Mouse (Mus musculus) heart, embryonic 16.5 days (tissue): ENCODE data around the gene Spg11. TPM values are rescaled to one million over a fixed set of nuclear protein-coding genes. Genes with fewer than 3 reads are reported as not detected.

Experiments
- ATAC-seq: fragments of 200-750 bp; cut with Nextera tagmentation; replicated peaks from 2 replicates; pipeline ENCODE4 v1.8.0; 2017; ENCODE audit warnings: moderate number of reproducible peaks; ENCODE audit not compliant: insufficient read depth, low FRiP score; ENCODE audit errors: extremely low read depth
- H3K27ac ChIP-seq: fragments of 300-500 bp; sonication (generic); 2 replicates; pipeline ENCODE4 v1.5.1; 2014; ENCODE audit warnings: mild to moderate bottlenecking, low read length, control low read depth, moderate library complexity
- H3K27me3 ChIP-seq: fragments of 300-500 bp; sonication (generic); 2 replicates; pipeline ENCODE4 v1.6.1; 2014; ENCODE audit warnings: low read length, mixed read lengths; ENCODE audit not compliant: control insufficient read depth, insufficient read depth
- H3K36me3 ChIP-seq: fragments of 300-500 bp; sonication (generic); 2 replicates; pipeline ENCODE4 v1.6.1; 2014; ENCODE audit not compliant: control insufficient read depth, insufficient read depth
- H3K4me1 ChIP-seq: fragments of 300-500 bp; sonication (generic); 2 replicates; pipeline ENCODE4 v1.6.1; 2014; ENCODE audit warnings: low read length, mixed read lengths; ENCODE audit not compliant: control insufficient read depth, insufficient read depth
- H3K4me2 ChIP-seq: fragments of 300-500 bp; sonication (generic); 2 replicates; pipeline ENCODE4 v1.6.1; 2014; ENCODE audit warnings: low read depth, mild to moderate bottlenecking, control low read depth, low read length
- H3K4me3 ChIP-seq: fragments of 300-500 bp; sonication (generic); 2 replicates; pipeline ENCODE4 v1.5.1; 2014; ENCODE audit warnings: mild to moderate bottlenecking, control low read depth, low read length
- H3K9ac ChIP-seq: fragments of 300-500 bp; sonication (generic); 2 replicates; pipeline ENCODE4 v1.6.1; 2014; ENCODE audit warnings: low read length, control low read depth
- H3K9me3 ChIP-seq: fragments of 300-500 bp; sonication (generic); replicated peaks from 2 replicates; pipeline ENCODE4 v1.6.1; 2016; ENCODE audit warnings: low read length; ENCODE audit not compliant: control insufficient read depth
- WGBS: fragments of 180-500 bp; shearing (Covaris S2); extraction: QIAGEN DNeasy Blood & Tissue Kit; methylation state at CpG from one replicate; pipeline ENCODE4 v1.1.7; 2014; 5-methylcytosine and 5-hydroxymethylcytosine counted together
- polyA plus RNA-seq: library from polyadenylated mRNA; unstranded; fragments of >200 nt; fragmentation: Nextera tagmentation; extraction: Ambion mirVana; gene quantifications from 2 replicates; pipeline ENCODE4 v1.2.1, GENCODE M21; 2015

Gene Spg11
- polyA plus RNA-seq, 1 experiment from 2014 or later = 4.5 TPM

DNA sequence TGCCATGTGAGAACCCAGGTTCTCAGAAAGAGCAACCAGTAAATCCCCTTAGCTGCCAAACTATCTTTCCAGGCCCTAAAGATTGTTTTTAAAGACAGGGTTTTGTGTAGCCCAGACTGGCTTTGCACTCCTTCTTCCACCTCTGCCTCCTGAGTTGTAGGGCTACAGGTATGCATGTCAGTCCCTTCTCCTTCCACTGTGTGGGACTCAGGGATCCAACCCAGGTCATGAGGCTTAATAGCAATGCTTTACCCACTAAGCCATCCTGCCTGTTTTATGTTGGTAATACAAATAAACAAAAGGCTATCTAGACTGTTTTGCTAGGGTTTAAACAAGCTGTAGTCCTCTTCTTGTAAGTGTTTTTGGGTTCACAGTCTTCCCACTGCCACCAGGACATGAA lies 39.4 kb upstream of the Spg11 start:
- Histone ChIP-seq H3K4me3 (no peak overlapping the region), H3K4me1 (peaks cover 17% of the 10 kb centered on the region), H3K27me3 (no peaks in the 10 kb centered on the region), H3K27ac (no peak overlapping the region), H3K36me3 (peaks cover 5% of the 10 kb centered on the region), H3K9ac (no peak overlapping the region), H3K4me2 (no peak overlapping the region), H3K9me3 (no peaks in the 10 kb centered on the region)
- ATAC-seq = no peak

DNA sequence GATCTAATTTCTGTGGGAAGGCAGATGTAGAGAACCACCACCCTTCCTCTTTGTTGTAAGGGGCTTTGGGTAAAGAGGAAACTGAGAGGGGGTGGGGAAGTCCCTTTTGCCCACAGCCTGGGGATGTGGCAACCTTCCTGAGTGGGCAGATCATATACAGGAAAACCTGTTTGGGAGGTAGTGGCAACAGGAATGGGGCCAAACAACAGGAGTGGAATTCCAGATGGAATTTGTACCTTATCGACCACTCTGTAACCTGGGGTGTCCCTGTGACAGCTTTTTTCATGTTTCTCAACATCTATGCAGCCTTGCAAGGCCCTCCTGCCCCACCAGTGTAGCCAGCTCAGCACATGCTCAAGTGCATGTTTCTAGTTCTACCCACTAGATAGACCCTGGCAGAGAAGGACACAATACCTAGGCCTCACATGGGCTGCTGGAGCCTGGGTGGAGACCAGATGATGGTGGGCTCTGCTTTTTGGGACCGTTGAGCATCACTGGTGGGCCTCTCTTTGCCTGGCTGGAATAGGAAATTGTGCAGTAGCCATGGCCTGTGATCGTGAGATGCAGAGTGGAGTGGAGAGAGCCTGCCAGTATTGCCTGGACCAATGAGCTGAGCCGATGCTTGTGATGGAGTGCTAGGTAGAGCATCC lies 38.0 kb upstream of the Spg11 start:
- Histone ChIP-seq H3K9ac (no peak overlapping the region), H3K36me3 (peaks cover 5% of the 10 kb centered on the region), H3K4me1 (peaks cover 11% of the 10 kb centered on the region), H3K9me3 (no peaks in the 10 kb centered on the region), H3K27me3 (no peaks in the 10 kb centered on the region), H3K4me3 (no peak overlapping the region), H3K4me2 (no peak overlapping the region), H3K27ac (no peak overlapping the region)
- 82% methylated on average over 4 of the region's 4 CpGs for WGBS
- no peak for ATAC-seq

DNA sequence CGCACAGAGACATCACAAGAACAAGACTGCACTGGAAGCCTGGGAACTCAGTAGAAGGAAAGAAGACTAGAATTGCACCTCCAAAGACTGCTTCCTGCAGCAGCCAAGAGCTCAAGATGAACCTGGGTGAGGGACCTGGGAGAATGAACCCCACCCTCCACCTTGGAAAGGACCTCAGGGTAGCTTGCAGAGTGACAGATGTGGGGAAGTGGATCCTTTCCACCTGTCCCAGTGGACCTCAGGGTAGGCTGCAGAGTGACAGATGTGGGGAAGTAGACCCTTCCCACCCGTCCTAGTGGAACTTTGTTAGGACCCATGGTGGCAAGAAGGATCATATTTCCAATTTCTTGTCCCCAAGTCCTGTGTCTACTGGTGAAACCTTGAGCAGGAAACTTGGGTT lies 37.1 kb upstream of the Spg11 start:
- Histone ChIP-seq H3K36me3 (peaks cover 9% of the 10 kb centered on the region), H3K9ac (no peak overlapping the region), H3K9me3 (no peaks in the 10 kb centered on the region), H3K27ac (no peak overlapping the region), H3K4me2 (no peak overlapping the region), H3K27me3 (no peaks in the 10 kb centered on the region), H3K4me3 (no peak overlapping the region), H3K4me1 (peaks cover 9% of the 10 kb centered on the region)
- no peak for ATAC-seq
- WGBS = 84% methylated on average over 2 of the region's 2 CpGs

DNA sequence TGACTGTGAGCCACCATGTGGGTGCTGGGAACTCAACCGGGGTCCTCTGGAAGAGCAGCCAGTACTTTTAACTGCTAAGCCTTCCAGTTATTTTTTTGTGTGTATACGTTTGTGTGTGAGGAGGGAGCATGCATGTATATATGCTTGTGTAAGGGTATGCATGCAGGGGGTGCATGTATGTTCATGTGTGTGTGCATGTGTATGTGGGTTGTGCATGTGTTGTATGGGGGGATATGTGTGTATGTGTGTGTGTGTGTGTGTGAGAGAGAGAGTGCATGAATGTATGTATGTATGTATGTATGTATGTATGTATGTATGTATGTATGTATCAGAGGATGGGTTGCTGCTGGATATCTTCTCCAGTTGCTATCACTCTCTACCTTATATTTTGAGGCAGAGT lies 36.3 kb upstream of the Spg11 start:
- Histone ChIP-seq H3K36me3 (peaks cover 9% of the 10 kb centered on the region), H3K4me1 (peaks cover 9% of the 10 kb centered on the region), H3K4me3 (no peak overlapping the region), H3K9me3 (no peaks in the 10 kb centered on the region), H3K4me2 (no peak overlapping the region), H3K9ac (no peak overlapping the region), H3K27me3 (no peaks in the 10 kb centered on the region), H3K27ac (no peak overlapping the region)
- no peak for ATAC-seq
- WGBS = 90% methylated on average over 2 of the region's 2 CpGs

DNA sequence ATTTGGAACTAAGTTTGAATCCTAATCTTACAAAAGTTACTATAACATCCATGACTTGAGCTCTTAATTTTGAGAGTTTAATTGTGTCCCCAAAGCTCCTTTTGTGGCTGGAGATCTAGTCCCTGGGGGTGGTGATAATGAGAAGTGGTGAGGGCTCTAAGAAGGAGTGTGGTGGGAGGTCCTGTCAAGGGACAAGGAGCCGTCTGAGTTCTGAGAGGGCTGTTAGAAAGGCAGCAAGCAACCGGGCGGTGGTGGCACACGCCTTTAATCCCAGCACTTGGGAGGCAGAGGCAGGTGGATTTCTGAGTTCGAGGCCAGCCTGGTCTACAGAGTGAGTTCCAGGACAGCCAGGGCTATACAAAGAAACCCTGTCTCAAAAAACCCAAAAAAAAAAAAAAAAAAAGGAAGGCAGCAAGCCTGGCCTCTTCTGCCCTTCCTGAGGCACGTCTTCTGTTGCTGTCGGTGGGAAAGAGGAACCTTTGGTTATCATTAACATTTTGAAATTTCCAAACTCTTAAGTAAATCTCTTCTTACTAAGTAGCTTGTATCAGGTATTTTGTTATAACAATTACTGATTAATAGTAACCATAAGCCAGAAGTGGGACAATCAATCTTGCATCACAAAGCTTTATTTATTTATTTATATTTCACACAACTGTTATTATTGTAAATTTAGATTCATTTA lies 35.6 kb upstream of the Spg11 start:
- no peak overlapping the region for H3K4me2 ChIP-seq
- ATAC-seq = no peak
- H3K9me3 ChIP-seq = no peaks in the 10 kb centered on the region
- no peaks in the 10 kb centered on the region for H3K27me3 ChIP-seq
- no peak overlapping the region for H3K27ac ChIP-seq
- WGBS = 80% methylated on average over 7 of the region's 7 CpGs
- no peak overlapping the region for H3K9ac ChIP-seq
- peaks cover 9% of the 10 kb centered on the region for H3K36me3 ChIP-seq
- no peak overlapping the region for H3K4me3 ChIP-seq
- peaks cover 8% of the 10 kb centered on the region for H3K4me1 ChIP-seq

DNA sequence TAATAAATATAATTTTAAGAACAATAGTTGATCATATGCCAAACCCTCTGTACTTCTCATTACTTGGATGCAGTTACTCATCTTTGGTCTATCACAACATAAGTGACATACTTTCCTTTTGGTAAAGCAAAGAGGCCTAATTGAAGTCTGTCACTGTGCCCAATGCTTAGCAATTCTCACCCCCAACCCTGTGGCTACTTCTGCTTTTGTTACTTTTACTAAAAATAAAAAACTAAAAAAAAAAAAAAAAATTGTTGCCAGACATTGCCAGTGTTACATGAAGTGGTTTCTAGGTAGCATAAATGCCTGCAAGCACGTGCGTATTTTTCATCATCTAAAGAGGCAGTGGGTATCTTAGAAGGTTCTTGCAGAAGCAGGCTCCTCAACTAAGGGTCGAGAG lies 34.7 kb upstream of the Spg11 start:
- no peak overlapping the region for H3K27ac ChIP-seq
- H3K4me3 ChIP-seq = no peak overlapping the region
- no peak overlapping the region for H3K4me2 ChIP-seq
- 71% methylated on average over 3 of the region's 3 CpGs for WGBS
- no peak for ATAC-seq
- peaks cover 9% of the 10 kb centered on the region for H3K36me3 ChIP-seq
- H3K9ac ChIP-seq = no peak overlapping the region
- H3K4me1 ChIP-seq = 0 out of 2 replicates have a peak, but pooled peaks cover 4% of the 10 kb centered on the region
- no peaks in the 10 kb centered on the region for H3K9me3 ChIP-seq
- H3K27me3 ChIP-seq = no peaks in the 10 kb centered on the region

DNA sequence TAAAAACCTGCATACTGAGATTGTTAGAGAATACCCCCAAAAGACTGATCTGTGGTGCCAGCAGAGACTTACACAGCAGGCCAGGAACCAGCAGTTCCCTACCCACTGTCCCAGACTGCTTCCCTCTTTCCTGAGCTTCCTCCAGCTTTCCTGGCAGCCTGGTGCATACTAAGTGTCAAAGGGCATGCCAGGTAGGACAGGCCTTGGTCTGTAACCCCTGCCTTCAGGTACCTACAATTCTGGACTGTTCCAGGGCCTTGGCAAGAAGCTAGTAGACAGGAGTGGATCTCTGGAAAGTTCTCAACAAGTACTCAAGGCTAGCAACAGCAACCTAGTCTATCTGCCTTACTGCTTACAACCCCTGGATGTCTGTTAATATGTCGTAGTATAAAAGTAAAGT lies 33.0 kb upstream of the Spg11 start:
- Histone ChIP-seq H3K4me1 (peaks cover 10% of the 10 kb centered on the region), H3K4me2 (no peak overlapping the region), H3K27ac (no peak overlapping the region), H3K36me3 (peaks cover 9% of the 10 kb centered on the region), H3K9ac (no peak overlapping the region), H3K9me3 (no peaks in the 10 kb centered on the region), H3K27me3 (no peaks in the 10 kb centered on the region), H3K4me3 (no peak overlapping the region)
- 88% methylated on average over 1 of the region's 1 CpGs for WGBS
- ATAC-seq = no peak

DNA sequence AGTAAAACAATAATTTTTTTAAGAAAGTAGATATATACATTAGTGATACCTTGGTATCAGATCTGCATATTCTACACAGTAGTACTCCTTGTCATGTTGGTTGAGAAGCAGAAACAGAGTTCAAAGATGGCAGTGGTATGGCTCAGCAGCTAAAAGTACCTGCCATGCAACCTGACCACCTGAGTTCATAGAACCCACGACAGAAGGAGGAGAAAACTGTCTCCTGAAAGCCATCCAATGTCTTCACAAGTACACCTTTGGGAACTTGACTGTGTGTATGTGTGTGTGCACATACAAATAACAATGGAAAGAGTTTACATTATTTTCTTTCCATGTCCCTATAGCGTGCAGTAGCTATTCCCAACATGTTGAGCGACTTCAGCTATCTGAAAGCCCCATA lies 31.5 kb upstream of the Spg11 start:
- ATAC-seq = no peak
- Histone ChIP-seq H3K27me3 (no peaks in the 10 kb centered on the region), H3K9ac (no peak overlapping the region), H3K4me2 (no peak overlapping the region; the same call in 1 of the 2 replicates), H3K27ac (no peak overlapping the region), H3K4me3 (no peak overlapping the region), H3K36me3 (peaks cover 9% of the 10 kb centered on the region), H3K4me1 (peaks cover 10% of the 10 kb centered on the region), H3K9me3 (no peaks in the 10 kb centered on the region)
- WGBS = 85% methylated on average over 3 of the region's 3 CpGs

DNA sequence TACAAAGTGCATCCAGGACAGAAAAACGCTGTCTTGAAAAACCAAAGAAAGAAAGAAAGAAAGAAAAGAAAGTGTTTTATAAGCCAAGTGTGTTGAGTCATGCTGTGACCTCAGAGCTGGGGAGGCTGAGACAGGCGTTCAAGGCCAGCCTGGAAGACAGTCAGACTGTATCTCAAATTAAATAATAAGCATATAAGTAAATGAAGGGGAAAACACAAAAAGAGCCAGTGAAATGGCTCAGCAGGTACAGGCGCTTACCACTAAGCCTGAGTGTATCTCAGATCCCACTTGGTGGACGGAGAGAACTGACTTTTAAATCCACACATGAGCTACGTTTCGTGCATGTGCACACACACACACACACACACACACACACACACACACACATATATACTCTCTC lies 31.1 kb upstream of the Spg11 start:
- peak overlapping the region; percentile 80 for H3K4me2 ChIP-seq
- no peak overlapping the region for H3K9ac ChIP-seq
- no peak for ATAC-seq
- no peaks in the 10 kb centered on the region for H3K9me3 ChIP-seq
- H3K4me1 ChIP-seq = peaks cover 10% of the 10 kb centered on the region
- peaks cover 8% of the 10 kb centered on the region for H3K36me3 ChIP-seq
- H3K27ac ChIP-seq = no peak overlapping the region
- H3K4me3 ChIP-seq = peak overlapping the region; percentile 93
- WGBS = 85% methylated on average over 6 of the region's 6 CpGs
- no peaks in the 10 kb centered on the region for H3K27me3 ChIP-seq
